Mouse (Mus musculus): ENCODE data around the gene C7.
A peak's percentile ranks its signal among the peaks of the same experiment; 100 is the strongest.
"Not testable (repeated sequence)": the region's sequence is repeated elsewhere in the genome, so short reads cannot be mapped to it uniquely, and the experiment has no call there.

The C7 gene

DNA sequence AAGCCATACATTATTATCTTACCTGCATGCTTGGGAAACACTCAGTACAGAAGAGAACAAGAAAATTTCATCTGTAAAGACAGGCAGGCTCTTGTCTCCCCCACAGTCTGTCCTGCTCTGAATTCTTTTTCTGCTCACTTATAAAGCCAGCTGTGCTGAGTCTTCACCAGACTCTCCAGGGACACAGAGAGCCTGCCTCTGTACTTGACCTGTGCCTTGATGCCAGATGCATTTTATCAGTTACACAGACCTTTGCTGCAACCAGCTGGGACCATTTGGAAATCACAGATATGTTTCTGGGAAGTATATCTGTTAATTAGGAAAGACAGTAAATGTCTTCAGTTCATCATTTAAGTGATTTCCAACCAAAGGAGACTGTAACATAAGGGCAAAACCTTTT, at the start of gene C7:
TSS of gene C7 (minus strand) at position 106 of the 400 bp plus-strand sequence.
- no peak for DNase-seq

GRCm38 (mm10) chr15:5112651-5113050, 49.1 kb upstream of the C7 start:
- DNase-seq = no peak

GRCm38 (mm10) chr15:5108655-5109040, 45.1 kb upstream of the C7 start:
- no peak for DNase-seq

- no peak for DNase-seq
Observed at GRCm38 (mm10) chr15:5107686-5108654, 44.4 kb upstream of the C7 start, which contains the start of gene Card6. Gene Card6 (minus strand): TSS chr15:5108539.

DNA sequence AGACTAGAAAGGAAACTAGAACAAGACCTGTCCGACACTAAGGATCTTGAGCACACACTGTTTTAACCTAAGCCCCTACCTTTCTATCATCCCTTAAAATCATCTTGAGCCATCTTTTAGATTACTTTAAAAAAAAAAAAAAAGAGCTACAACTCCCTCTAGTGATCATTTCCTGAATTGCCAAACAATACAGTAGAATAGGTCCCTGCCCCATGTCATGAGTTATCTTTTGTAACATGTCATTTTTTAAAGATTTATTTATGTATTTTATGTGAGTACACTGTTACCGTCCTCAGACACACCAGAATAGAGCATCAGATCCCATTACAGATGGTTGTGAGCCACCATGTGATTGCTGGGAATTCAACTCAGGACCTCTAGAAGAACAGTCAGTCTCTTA, 42.8 kb upstream of the C7 start:
- DNase-seq = no peak

DNA sequence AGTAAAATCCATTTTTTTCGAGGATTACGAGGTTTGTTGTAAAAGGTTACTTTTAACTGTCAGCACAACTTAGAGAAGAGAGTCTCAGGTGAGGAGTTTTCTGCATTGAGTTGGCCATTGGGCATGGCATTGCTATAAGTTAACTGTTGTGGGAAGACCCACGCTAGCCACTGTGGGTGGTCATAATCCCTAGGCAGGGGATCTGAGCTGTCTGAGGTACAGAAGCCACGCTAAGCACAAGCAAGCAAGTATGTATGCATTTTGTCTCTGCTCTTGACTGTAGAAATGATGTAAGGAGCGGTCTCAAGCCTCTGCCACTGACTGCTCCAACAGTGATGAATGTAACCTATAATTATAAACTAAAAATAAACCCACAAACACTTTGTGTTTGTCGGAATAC, 42.4 kb upstream of the C7 start:
- no peak for DNase-seq

GRCm38 (mm10) chr15:5102312-5102711, 38.8 kb upstream of the C7 start:
- DNase-seq = no peak

DNA sequence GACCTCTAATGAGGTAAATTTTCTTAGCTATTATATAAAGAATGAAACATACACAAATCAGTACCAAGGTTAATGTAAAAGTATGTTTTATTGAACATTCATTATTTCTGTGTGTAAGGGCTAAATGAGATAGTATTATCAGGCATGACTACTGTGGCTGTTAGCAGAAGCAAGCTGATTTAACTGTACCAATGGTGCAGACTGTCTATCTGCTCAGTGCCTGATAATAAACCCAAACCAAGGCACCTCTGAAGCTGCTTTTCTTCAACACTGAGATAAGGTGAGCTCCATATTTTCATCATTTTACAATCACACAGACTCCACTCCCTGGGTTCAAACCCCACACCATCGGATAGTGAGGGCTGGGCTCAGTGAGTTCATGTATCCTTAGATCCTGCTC, 33.8 kb upstream of the C7 start:
- no peak for DNase-seq

GRCm38 (mm10) chr15:5095534-5096301, 32.2 kb upstream of the C7 start:
- DNase-seq = no peak

- no peak for DNase-seq
Observed at GRCm38 (mm10) chr15:5090131-5090530, 26.6 kb upstream of the C7 start.

DNA sequence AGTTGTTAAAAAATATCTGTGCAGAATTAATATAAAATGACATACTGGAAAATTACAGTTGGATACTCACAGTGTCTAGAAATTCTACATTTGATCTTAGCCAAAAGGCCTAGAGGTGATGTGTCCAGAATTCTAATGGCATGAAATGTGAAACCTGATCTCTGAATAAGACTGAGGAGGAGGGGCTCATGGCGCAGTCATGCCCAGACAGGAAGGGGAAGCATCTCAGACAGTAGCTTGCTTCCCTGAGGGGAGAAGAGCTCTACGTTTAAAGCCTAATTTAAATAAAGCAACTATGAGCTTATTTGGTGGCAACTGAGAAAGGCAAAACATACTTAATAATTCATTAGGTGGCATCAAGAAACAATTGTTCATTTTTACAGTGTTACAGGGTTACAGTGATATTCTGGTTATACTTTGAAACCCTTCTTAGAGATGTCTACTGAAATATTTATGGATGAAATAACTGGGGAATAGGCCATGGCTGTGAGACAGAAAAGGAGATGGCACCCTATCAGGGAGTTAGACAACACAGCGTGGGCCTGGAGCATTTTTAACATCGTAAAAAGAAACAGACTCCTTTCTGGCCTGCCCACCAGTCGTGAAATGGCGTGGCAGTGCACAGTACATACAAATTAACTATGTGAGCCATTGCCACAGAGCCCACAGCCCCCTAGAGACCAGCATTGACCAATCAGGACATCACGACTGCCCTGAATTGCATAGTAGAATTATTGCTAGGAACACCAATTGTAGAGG, 25.5 kb upstream of the C7 start:
- DNase-seq = no peak

GRCm38 (mm10) chr15:5086162-5086561, 22.6 kb upstream of the C7 start:
- no peak for DNase-seq

DNA sequence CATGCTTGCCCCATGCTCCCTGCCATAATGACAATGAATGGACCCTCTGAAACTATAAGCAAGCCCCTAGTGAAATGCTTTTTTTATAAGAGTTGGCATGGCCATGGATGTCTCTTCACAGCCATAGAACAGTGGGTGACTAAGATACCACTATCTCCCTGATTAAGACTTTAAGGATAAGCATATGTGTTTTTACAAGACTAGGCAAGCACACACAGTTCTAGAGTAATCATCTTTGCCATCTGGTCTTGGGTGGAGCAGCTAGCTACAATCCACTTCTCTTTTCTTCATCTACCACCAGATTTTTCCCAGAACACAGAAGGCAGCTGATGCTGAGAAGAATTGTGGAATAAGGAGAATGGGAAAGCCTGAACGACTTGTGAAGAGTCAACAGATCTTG, 17.7 kb upstream of the C7 start:
- no peak for DNase-seq

- peak; percentile 64 for DNase-seq
Observed at GRCm38 (mm10) chr15:5068801-5069518, 5.4 kb upstream of the C7 start.

GRCm38 (mm10) chr15:5045560-5046284, 17.8 kb downstream of the C7 start:
- peak; percentile 63 for DNase-seq

GRCm38 (mm10) chr15:5029256-5029655, 34.3 kb downstream of the C7 start:
- no peak for DNase-seq

DNA sequence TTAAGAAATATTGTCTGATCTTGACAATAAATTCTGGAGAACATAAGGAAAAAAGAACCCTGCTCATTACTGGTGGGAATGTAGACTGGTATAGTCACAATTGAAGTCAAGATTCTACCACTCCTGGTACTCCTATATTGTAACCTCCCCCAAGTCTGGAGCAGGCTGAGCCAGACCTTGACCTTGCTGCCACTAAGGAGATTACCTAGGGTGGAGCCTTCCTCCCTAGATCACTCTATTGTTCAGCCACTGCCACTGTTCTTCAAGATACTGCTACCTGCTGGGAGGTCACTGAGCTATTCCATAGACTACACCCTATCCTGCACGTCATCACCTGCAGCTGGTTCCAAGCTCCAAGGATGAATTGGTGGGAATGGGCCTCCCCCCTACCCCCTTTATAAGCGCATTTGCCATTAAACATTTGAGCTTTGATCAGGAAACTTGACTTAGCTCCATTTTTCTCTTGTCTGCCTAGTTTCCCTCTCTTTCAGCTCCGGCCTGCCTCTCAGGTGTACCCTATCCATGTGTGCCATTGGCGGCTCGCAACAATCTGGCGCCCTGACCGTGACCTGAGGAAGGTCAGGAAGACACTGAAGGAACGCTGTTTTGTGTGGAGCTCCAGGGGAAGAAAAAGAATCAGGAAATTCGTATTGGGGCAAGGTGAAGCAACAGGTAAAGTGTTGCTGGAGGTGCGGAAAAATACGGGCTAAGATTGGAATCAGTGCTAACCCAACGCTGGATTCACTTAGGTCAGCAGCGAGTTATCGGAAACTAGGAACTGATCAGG, 39.9 kb downstream of the C7 start:
- DNase-seq = not testable (repeated sequence)

DNA sequence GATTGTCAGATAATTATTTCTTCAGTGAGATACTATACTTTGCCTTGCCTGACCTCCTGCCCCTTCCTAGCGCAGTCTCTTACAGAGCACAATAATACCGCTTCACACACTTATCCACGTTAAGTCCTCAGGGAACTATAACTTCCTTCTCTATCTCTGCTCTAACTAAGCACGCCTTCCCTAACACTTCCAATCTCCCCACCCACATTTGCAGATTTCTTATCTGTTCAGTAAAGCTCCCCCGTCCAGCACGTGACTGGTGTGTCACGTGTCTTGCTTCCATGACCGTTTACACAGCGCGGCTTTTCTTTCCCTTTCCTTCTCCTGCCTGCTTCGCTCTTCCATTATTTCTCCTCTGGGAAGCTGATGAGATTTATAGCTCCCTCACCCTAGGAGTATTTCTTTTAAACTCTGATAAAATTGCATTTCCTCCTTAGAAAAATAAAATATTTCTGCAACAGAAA, 53.9 kb downstream of the C7 start:
- no peak for DNase-seq

DNA sequence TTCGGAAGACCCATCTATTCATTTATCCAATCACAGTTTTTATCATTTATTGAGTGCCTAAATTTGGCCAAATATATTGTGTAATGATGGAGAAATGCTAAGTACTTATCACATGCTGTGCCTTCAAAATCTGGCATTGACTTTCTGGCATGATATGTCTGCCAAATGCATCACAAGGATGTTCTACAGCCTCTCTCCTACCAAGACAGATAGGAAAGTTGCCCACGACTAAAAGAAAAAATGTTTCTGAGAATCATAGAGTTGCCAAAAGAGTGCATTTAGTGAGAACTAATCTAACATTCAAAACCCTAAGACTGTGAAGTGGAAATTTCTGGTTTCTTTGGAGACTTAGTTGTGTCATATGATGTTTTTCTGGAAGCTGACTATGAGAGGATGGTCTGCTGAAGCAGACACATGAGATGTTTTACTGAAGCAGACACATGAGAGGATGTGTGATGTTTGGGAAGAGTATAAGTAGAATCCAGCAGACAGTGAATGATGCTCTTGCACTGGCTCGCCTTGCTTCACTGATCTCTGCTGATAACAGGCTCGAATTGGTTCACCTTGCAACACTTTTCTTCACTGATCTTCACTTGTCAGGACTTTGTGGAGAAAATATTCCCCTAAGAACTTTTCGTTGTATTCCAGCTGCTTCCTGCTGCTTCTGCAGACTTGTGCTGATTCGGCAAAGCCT, 59.9 kb downstream of the C7 start:
- DNase-seq = no peak

- DNase-seq = no peak
Observed at GRCm38 (mm10) chr15:5002903-5003302, 60.6 kb downstream of the C7 start.

Data from right cerebral cortex, adult 18-20 months (tissue).